Mouse (Mus musculus): Measurements from ENCODE around the gene B3galt4. TPM values are rescaled to one million over a fixed set of nuclear protein-coding genes. Genes with fewer than 3 reads are reported as not detected.
A peak's percentile ranks its signal among the peaks of the same experiment; 100 is the strongest.
"Not testable (repeated sequence)": the region's sequence is repeated elsewhere in the genome, so short reads cannot be mapped to it uniquely, and the experiment has no call there.

The B3galt4 gene
- polyA plus RNA-seq, 1 experiment, result 8.4 TPM

DNA sequence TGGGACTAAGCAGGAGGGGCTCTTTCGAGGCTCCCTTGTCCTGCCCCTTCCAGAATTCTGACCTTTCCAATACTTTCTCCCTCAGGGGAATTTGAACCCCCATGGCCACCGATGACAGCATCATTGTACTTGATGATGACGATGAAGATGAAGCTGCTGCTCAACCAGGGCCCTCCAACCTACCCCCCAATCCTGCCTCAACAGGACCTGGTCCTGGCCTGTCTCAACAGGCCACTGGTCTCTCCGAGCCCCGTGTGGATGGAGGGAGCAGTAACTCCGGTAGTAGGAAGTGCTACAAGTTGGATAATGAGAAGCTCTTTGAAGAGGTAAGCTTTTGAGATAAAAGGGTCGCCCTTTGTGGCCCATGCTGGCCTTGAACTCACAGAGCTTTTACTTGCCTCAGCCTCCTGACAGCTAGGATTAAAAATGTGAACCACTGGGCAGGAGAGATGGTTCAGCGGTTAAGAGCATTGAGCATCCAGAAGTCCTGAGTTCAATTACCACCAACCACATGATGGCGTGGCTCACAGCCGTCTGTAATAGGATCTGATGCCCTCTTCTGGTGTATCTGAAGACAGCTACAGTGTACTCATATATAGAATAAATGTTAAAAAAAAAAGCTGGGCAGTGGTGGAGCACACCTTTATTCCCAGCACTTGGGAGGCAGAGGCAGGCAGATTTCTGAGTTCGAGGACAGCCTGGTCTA is 40.8 kb downstream of the B3galt4 start:
- H3K4me1 ChIP-seq (ENCODE audit: control insufficient read depth, insufficient read depth, low read length), result no peaks in the 10 kb centered on the region; the same call in 1 of the 2 replicates
- no peaks in the 10 kb centered on the region for H3K27me3 ChIP-seq (ENCODE audit: control insufficient read depth, insufficient read depth, low read length)
- TF ChIP-seq POLR2A (IDR thresholded peaks at IDR 0.05; ENCODE audit: borderline replicate concordance, insufficient read depth, low read length), result no peak
- TF ChIP-seq CTCF (IDR thresholded peaks at IDR 0.05; ENCODE audit: borderline replicate concordance, insufficient read depth, low read depth, low read length), result 0 out of 2 replicates have a peak, but pooled peaks have one; percentile 2
- WGBS, result 38% methylated on average over 11 of the region's 11 CpGs
- no peak for DNase-seq
- no peak overlapping the region for H3K27ac ChIP-seq (ENCODE audit: insufficient read depth, low read length)
- no peak overlapping the region for H3K4me3 ChIP-seq (replicated peaks; ENCODE audit: insufficient read depth, low read depth, low read length)

DNA sequence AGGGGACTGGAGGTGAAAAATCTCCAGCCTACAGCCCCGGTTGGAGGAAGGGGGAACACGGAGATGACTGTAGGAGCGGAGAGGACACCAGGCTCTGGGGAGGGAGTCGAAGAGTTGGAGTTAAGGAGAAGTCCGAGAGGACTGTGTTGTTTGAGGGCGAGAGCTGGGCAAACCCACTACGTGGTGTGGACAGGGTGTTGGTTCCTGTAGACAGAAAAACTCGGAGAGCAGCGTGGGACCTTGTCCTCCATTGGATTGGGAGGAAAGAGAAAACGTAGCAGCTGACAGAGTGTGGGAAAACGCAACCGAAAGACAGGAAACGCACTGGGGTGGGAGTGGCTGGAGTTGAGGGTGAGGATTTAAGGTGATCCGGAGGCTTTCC is 41.4 kb downstream of the B3galt4 start:
- DNase-seq, result no peak
- under 1% methylated on average over 14 of the region's 14 CpGs for WGBS
- Histone ChIP-seq H3K27me3 (ENCODE audit: control insufficient read depth, insufficient read depth, low read length) (no peaks in the 10 kb centered on the region), H3K4me3 (replicated peaks; ENCODE audit: insufficient read depth, low read depth, low read length) (peak overlapping the region; percentile 65), H3K4me1 (ENCODE audit: control insufficient read depth, insufficient read depth, low read length) (no peaks in the 10 kb centered on the region; the same call in 1 of the 2 replicates), H3K27ac (ENCODE audit: insufficient read depth, low read length) (peak overlapping the region; percentile 63)
- no peak for TF ChIP-seq CTCF (IDR thresholded peaks at IDR 0.05; ENCODE audit: borderline replicate concordance, insufficient read depth, low read depth, low read length)
- no peak for TF ChIP-seq POLR2A (IDR thresholded peaks at IDR 0.05; ENCODE audit: borderline replicate concordance, insufficient read depth, low read length)

DNA sequence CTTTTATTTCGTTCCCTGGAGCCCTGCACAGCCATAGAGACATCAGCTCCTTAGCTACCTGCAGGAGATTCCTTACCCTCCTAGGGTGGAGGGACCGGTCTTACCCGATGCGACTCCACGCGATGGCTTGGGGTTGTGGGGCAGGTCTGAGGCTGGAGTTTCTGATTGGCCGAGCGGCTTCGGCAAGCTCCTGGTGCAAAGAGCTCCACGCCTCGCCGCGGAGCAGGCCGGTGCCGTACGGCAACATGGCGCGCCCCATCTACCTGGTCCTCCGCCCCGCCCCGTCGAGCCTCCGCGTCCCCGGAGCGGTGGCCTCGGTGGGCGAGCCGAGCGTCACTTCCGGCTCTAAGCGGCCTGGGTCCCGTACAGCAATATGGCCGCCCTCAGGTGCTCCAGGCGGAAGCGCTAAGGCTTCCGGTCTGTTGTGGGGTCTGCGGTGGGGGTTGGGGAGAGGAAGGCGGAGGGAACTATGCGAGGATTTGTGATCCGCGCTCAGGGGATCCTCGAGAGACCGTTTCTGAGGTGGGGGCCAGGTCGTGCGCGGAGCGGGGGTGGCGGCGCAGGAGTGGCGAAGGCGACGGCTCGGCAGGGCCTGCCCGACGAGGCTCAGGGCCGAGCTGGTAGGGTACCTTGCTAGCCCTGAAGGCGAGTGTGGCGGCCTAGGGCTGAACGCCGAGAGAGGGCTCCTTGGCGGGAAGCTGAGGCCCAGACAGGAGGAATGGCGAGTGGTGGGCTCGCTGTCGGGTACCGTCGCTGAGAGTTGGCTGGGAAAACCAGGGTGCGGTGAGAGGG is 42.0 kb downstream of the B3galt4 start, which contains the start of gene Daxx:
Daxx (plus strand) TSS at position 338 of the 792 bp plus-strand sequence.
- under 1% methylated on average over 67 of the region's 68 CpGs for WGBS
- Histone ChIP-seq H3K27ac (ENCODE audit: insufficient read depth, low read length) (peak within 1 kb of the TSS; percentile 63), H3K4me3 (replicated peaks; ENCODE audit: insufficient read depth, low read depth, low read length) (peak within 1 kb of the TSS; percentile 86), H3K4me1 (ENCODE audit: control insufficient read depth, insufficient read depth, low read length) (no peaks in the 10 kb centered on the region; the same call in 1 of the 2 replicates), H3K27me3 (ENCODE audit: control insufficient read depth, insufficient read depth, low read length) (no peaks in the 10 kb centered on the region)
- TF ChIP-seq CTCF (IDR thresholded peaks at IDR 0.05; ENCODE audit: borderline replicate concordance, insufficient read depth, low read depth, low read length) (no peak), POLR2A (IDR thresholded peaks at IDR 0.05; ENCODE audit: borderline replicate concordance, insufficient read depth, low read length) (peak; percentile 83; the same call in 1 of the 2 replicates)
- peak; percentile 98 to 100 for DNase-seq

DNA sequence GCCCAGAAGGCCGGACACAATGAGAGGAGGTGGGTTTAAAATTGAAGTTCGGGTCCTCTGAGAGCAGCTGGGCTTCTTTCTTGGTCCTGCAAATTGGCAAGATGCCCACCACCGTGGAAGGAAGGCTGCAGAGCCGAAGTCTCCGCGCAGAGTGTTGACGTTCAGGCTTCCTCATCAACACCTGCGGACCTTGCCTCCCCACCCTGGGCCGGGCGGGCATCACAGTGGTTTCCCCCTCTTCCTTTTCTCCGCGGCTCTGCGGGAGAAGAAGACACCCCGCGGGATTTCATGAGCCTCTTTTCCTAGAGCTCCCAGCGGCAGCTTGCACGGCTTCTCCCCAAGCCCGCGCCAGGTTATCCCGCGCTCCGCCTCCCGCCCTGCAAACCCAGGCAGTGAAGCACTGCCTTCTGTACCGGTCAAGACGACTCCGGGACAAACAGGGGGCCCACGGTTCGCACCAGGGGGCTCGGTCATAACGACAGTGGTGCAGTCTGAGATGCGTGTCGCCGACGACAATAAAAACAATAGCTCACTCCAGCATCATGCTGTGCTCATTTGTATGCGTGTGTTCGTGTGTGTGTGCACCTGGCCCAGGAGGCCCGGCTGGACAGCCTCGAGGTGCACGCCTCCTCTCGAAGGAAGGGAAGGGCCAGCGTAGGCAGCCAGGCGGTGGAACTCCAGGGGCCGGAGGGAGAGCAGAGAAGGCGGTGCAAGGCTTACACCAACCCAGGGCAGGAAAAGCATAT is 42.8 kb downstream of the B3galt4 start:
- under 1% methylated on average over 44 of the region's 44 CpGs for WGBS
- peak; percentile 66 to 77 for DNase-seq
- no peaks in the 10 kb centered on the region; the same call in 1 of the 2 replicates for H3K4me1 ChIP-seq (ENCODE audit: control insufficient read depth, insufficient read depth, low read length)
- H3K4me3 ChIP-seq (replicated peaks; ENCODE audit: insufficient read depth, low read depth, low read length), result peak overlapping the region; percentile 86
- no peaks in the 10 kb centered on the region for H3K27me3 ChIP-seq (ENCODE audit: control insufficient read depth, insufficient read depth, low read length)
- TF ChIP-seq CTCF (IDR thresholded peaks at IDR 0.05; ENCODE audit: borderline replicate concordance, insufficient read depth, low read depth, low read length) (no peak), POLR2A (IDR thresholded peaks at IDR 0.05; ENCODE audit: borderline replicate concordance, insufficient read depth, low read length) (no peak)
- peak overlapping the region; percentile 42 for H3K27ac ChIP-seq (ENCODE audit: insufficient read depth, low read length)

DNA sequence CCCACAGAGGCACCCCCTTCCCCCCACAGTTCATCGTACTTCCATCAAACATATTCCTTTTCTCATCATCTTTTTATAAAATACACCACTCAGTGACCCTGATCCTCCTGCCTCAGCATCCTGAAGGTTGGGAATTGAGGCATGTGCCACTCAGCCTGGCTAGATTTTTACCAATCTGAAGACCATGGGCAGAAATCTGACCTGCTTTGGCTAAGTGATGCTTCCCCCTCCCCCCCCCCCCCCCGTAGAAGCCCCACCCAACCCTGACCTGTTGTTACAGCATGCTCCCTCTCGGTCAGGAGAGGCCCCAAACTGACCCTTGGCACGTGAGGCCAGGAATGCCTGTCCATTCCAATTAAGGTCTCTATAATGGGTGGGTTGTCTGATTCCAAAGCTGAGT is 46.5 kb downstream of the B3galt4 start, which contains the start of gene Platr17:
Platr17 (plus strand) TSS at position 301 of the 400 bp plus-strand sequence.
- H3K4me3 ChIP-seq (replicated peaks; ENCODE audit: insufficient read depth, low read depth, low read length); H3K27ac ChIP-seq (ENCODE audit: insufficient read depth, low read length); H3K27me3 ChIP-seq (ENCODE audit: control insufficient read depth, insufficient read depth, low read length); DNase-seq; H3K4me1 ChIP-seq (ENCODE audit: control insufficient read depth, insufficient read depth, low read length): not testable (repeated sequence)
- 24% methylated on average over 4 of the region's 4 CpGs for WGBS

DNA sequence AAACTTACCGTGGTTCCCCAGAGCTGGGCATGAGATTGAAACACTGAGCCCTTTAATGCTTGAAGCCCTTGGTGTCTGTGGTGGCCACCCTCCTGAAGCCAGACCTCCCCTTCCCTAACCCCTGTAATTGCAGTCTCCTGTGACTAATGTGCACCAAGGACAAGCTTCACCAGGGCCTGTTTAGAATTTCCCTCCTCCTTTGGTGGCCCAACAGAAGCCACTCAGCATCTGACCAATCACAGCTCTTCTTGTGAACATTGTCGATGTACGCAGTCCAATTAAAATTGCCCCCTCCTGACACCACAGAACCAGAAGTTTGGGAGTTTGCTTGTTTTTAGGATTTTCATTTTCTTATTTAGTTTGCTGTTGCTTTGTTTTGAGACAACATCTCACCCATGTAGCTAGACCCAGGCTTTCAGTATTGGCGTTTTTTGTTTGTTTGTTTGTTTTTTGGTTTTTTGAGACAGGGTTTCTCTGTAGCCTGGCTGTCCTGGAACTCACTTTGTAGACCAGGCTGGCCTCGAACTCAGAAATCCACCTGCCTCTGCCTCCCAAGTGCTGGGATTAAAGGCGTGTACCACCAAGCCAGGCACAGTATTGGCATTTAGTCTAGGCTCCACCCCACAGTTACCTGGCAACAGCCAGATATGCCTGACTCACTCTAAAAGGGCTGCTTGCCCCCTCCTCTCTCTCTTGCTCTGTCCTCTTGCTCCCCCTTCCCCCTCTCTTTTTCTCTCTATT is 47.2 kb downstream of the B3galt4 start:
- not testable (repeated sequence) for H3K4me1 ChIP-seq (ENCODE audit: control insufficient read depth, insufficient read depth, low read length); H3K4me3 ChIP-seq (replicated peaks; ENCODE audit: insufficient read depth, low read depth, low read length); H3K27me3 ChIP-seq (ENCODE audit: control insufficient read depth, insufficient read depth, low read length); DNase-seq; H3K27ac ChIP-seq (ENCODE audit: insufficient read depth, low read length)
- WGBS, result 61% methylated on average over 6 of the region's 6 CpGs

DNA sequence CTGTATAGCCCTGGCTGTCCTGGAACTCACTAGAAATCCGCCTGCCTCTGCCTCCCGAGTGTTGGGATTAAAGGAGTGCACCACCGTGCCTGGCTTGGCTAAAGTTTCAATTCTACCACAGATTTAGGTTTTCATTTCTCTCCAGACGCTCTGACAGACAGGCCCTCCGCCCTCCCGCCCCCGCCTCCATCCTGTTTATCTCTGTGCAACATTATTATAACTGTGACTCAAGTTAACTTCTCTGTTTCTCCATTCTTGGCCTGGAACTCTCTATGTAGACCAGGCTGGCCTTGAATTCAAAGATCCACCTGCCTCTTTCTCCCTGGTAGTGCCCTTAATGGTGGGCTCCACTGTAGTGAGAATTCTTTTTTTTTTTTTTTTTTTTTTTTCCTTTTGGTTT is 48.8 kb downstream of the B3galt4 start:
- H3K4me3 ChIP-seq (replicated peaks; ENCODE audit: insufficient read depth, low read depth, low read length), result no peak overlapping the region
- no peaks in the 10 kb centered on the region for H3K27me3 ChIP-seq (ENCODE audit: control insufficient read depth, insufficient read depth, low read length)
- no peak for DNase-seq
- 80% methylated on average over 7 of the region's 7 CpGs for WGBS
- no peak overlapping the region for H3K27ac ChIP-seq (ENCODE audit: insufficient read depth, low read length)
- TF ChIP-seq POLR2A (IDR thresholded peaks at IDR 0.05; ENCODE audit: borderline replicate concordance, insufficient read depth, low read length) (no peak), CTCF (IDR thresholded peaks at IDR 0.05; ENCODE audit: borderline replicate concordance, insufficient read depth, low read depth, low read length) (no peak)
- no peaks in the 10 kb centered on the region for H3K4me1 ChIP-seq (ENCODE audit: control insufficient read depth, insufficient read depth, low read length)
